Mouse (Mus musculus) thymus, postnatal 4 days (tissue): ENCODE data around the gene Tnfrsf18.

Experiments
- DNase-seq: peaks from one replicate; pipeline ENCODE4 v3.0.0; 2021

The Tnfrsf18 gene

DNA sequence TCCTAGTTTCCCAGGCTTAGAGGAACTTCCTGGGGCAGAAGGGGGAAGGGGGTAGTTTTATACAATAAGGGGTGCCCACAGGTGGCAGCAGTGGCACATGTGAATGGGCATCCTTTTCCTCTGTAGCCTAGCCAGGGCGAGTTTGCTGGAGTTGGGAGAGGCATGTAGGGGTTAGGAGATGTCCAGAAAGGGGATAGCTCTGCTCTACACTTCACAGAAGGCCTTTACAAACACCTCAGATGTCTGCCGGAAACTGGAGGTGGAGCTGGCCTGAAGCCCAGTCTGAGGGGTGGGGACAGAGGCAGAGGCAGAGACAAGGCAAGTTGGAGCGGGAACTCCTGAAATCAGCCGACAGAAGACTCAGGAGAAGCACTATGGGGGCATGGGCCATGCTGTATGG lies at the start of gene Tnfrsf18:
Gene Tnfrsf18 (plus strand): TSS at position 152 of the 400 bp plus-strand sequence.
- DNase-seq = peak; percentile 78

DNA sequence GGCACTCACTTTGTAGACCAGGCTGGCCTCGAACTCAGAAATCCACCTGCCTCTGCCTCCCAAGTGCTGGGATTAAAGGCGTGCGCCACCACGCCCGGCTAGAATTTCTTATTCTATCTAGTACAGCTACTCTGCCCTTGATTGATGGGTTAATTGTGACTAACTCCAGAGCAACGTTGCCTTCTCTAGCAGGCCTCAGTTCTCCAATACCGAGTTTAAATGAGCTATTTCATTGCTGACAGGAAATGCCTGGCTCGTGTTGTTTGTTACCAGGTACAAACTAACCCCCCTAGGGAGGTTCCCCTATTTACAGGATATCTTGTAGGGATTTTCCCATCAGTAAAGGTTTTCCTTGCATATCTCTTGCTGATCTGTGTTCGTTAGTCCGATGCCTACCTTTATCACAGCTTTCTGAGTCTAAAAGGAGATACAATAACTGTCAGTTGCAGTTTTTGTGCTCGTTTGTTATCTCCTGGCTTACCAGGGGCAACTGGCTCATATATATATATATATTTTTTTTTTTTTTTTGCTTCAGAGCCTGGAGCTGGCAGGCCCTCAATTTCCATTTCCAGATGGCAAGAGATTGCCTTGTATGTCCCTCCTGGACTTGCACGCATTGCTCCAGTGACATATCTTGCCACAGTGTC lies 44.4 kb upstream of the Tnfrsf18 start:
- DNase-seq = no peak

DNA sequence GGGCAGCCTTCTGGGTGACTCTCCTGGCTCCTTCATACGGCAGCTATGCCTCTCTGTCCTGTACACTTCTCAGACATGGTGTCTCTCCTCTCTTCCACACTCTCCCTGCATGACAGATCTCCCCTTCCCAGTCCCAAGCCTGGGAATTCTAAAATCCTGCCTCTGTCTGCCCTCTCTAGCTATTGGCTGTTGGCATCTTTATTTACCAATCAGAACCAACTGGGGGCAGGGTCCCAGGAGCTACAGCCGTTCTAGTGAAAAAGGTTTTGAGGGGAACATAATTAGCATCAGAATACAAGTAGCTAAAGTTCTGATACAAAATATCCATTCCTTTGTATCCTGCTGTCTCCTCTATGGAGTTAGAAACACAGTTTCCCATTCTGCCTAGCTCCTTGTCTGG lies 42.2 kb upstream of the Tnfrsf18 start:
- no peak for DNase-seq

DNA sequence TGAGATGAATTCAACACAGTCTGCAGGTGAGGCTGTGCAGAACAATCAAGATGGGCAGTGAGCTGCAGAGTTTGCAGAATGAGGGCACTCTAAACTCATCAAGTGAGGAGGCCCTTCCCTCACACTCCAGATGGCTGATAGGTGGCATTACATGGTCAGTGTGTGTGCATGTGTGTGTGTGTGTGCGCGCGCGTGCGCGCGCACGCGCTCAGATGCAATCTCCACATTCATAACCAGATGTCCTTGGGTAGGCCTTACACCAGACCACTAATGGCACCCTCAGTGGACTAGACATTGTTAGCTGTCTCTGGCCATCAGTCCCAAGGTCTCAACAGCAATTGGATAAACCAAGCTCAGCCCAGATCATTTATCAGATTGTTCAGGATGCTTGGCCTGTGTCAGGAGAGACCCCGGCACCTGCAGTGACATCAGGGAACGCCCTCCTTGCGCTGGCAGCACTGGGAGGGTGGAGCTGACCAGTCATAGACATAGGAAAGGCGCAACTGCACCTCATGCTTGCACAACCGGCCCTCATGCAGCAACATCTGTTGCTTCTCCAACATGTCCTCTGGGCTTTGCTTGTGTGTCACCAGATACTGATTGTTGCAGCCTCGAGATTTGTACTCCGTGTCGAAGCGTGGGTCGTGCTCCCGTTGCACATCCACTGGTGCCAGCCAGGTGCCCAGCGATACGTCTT lies 34.6 kb upstream of the Tnfrsf18 start:
- DNase-seq = no peak

DNA sequence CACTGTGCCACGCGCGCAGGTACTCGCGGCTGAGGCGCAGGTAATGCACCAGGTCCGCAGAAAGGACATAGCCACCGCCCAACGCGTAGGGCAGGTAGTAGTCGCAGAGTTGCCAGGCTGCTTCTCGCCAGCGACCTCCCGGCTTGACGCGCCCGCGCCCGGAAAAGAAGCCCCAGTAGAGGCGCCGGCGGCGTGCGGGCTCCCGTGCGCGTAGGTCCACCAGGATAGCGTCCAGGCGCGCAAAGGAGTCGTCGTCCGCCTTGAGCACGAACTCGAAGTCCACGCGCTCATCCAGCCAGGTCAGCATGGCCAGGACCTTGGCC lies 34.1 kb upstream of the Tnfrsf18 start:
- peak; percentile 69 for DNase-seq

DNA sequence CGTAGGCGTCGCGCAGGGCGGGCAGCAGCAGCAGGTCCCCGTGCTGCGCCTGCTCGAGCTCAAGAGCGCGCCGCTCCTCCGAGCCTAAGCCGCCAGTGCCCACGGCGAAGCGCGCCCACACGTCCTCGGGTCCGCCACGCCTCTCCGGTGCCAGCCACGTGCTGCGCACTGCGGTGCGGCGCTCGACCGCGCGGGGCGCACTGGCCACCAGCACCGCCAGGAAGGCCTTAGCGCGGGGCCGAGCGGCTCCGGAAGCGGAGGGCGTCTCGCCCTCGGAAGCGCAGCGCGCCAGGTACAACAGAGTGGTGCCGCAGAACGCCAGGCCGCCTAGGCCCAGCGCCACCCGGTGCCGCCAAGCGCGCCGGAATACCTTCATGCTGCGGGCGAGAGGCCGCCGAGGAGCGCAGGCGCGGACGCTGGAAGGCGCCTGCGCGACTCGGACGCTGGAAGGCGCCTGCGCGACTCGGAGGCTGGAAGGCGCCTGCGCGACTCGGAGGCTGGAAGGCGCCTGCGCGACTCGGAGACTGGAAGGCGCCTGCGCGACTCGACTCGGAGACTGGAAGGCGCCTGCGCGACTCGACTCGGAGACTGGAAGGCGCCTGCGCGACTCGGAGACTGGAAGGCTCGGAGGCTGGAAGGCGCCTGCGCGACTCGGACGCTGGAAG lies 33.6 kb upstream of the Tnfrsf18 start, which contains the start of the genes B3galt6 and Sdf4:
Gene B3galt6 (minus strand): TSS at position 409 of the 665 bp plus-strand sequence.
Gene Sdf4 (plus strand): TSS at position 632 of the 665 bp plus-strand sequence.
- DNase-seq = peak; percentile 90

DNA sequence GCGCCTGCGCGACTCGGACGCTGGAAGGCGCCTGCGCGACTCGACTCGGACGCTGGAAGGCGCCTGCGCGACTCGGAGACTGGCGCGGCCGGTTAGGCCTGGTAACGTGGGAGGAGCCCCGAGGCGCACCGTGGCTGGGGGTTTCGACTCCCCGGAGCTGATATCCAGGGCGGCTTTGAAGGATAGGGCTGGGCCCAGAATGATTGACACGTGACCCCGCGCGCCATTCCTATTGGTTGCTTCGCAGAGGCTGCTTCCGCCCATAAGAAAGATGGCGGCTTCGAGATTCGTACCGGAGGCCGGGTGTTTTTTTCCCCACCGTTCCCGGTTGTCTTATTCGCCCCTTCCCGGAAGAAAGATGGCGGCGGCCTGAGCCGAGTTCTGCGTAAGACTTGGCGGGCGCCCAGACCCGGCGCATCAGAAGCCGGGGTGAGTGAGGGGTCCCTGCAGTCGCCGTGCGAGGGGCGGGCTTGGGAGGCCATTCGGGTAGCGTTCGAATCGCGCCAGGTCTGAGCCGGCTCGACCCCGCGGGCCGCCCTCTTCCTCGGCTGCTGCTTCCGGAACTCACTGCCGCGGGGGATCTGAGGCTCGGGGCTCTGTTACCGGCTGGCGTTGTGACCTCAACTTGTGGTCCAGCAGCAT lies 32.9 kb upstream of the Tnfrsf18 start:
- peak; percentile 98 for DNase-seq

DNA sequence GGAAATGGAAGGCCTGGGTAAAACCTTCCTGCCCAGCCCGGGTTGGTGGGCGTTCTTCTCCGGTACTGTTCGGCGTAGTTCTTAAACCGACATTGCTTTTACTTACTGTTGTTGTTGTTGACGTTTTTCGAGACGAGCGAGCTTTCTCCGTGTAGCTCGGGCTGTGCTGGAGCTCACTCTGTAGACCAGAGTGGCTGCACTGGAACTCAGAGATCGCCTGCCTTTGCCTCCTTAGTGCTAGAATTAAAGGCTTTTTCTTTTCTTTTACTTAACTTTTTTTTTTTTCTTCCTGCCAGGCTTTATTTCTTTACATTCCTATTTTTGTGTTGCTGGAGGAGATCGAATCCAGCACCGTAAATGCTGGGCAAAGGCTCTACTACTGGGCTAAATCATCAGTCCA lies 32.4 kb upstream of the Tnfrsf18 start:
- DNase-seq = no peak

DNA sequence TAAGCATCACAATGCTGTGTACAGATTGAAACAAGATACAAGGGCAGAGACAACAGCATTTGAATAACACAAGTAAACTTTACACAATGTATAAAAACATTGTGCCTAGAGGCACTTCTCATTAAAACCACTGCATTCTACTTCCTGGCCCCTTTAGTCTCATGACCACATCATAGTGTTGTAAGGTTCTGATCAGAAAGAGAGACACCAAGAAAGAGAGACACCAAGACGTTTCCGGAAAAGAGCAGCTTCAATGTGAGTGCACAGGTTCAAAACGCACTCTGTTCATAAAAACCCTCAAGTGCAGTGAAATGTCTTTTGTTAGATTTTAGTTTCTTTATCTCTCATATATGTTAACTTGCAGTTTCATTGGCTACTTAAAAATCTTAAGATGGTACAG lies 21.9 kb upstream of the Tnfrsf18 start:
- DNase-seq = no peak

DNA sequence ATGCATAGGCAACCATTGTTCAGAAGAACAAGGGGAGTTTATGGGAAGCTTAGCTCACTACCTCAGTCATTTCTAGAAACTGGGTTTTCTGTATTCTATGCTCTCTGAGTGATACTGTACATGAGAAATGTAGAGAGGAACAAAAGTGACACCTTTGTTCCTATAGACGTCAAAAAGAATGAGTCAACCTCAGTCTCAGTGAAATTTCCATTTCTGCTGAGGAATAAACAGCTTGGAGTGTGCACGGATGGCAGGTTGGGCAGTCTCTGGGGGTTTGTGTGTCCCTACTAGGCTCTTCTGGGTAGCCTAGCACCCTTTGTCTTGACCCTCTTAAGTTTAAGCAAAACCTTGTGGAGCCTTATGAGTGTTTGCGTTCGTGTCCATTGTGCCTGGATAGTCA lies 17.6 kb upstream of the Tnfrsf18 start:
- no peak for DNase-seq

DNA sequence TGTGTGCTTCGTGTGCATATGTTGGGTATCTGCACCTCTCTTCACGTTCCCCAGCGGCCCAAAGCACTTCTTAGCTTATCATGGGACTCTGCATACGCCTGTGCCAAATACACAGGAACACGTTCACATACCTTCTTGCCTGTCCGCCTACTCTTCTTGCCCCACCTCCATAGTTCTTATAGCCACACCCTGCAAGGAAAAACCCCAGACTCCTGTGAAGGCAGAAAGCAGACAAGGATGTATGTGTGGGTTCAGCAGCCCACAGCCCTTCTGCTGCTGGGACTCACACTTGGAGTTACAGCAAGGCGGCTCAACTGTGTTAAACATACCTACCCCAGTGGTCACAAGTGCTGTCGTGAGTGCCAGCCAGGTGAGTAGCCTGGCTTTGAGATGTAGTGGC lies 12.3 kb upstream of the Tnfrsf18 start, which contains the start of gene Tnfrsf4:
Gene Tnfrsf4 (plus strand): TSS at position 207 of the 400 bp plus-strand sequence.
- DNase-seq = no peak

DNA sequence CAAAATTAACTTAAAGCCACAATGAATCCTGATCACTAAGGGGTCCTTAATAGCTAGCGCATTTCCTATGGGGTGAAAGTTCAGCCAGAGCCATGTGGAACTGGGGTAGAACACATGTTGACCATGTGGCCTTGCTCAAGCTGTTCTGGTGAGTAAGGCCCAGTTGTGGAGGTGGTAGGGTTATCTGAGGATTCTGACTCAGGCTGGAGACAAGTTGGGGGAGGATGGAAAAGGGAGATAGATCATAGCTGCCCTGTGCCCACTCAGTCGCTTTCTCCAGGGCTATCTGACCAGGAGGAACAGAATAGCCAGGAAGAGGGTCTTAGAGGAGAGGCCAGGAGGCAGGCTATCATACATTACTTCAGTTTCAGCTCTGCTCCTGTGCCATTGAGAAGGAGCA lies 11.5 kb upstream of the Tnfrsf18 start:
- no peak for DNase-seq

DNA sequence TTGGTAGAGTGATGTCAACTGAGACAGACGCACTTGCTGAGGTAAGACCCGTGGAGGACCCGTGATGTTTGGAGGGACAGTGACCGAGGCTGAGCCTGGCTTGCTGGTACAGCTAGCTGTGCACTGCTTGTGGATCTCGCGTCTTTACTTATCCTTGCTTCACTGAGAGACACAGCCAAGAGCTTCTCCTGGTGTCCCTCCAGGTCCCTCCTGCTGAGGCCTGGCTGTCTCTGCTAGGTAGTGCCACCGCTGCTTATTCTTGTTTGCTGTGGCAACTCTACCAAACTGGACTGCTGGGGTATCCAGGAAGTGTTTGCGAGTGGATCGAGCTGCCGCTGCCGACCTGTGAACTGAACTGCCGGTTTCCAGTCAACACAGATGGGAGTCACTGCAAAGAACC lies 6.2 kb upstream of the Tnfrsf18 start:
- DNase-seq = no peak

DNA sequence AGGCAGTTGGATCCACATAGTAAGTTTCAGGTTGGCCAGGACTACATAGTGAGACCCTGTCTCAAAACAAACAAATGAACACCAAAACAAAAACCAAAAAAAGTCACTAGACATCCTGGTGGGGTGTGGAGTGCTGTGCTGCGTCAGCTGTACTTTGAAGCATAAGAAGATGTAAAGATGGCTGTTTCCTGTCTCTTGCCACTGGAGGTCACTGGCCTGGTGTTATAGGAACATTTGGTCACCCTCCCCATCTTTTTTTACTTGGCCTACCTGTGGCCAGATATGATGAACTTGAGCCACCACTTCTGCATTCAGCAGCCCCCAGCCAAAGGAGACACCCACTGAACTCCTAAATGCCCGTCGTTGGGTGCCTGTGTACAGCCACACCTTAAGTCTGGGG lies 4.6 kb upstream of the Tnfrsf18 start:
- DNase-seq = no peak

DNA sequence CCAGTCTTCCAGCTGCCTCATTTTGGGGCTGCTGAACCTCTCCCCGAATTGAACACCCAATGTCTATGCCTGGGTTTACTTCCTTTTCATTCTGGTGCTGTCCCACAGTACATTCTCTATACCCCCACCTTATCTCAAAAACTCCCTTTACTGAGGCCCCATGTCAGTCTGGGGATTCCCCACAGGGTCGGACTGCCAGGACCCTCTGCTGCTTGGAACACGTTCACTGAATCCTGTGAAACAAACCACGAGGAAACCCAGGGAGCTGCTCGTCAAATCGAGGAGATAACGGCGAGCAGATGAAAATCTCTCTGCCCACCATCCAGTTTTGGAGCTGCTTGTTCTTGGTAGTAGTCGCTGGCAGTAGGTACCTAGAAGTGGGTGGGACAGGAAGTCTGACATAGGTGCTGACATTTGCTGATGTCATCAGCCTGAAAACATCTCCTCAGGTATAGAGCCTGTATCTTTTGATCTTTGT lies 4.0 kb upstream of the Tnfrsf18 start:
- peak; percentile 31 for DNase-seq

DNA sequence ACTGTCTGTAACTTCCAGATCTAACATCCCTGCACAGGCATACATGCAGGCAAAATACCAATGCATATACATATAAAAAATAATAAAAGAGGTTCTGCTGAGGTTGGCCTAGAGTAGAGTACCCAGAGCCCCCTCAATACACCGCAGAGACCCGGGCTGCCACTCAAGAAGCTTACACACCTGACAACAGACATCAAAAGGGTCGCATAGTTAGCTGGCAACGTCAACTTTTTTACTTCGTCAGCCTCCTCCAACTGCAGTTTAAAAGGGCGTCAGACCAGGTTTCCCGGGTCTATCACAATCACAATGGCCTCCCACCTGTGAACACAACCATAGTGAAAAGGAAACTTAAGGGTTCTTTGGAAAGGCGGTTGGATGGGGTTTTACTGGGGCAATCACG lies 2.4 kb upstream of the Tnfrsf18 start:
- DNase-seq = peak; percentile 55

DNA sequence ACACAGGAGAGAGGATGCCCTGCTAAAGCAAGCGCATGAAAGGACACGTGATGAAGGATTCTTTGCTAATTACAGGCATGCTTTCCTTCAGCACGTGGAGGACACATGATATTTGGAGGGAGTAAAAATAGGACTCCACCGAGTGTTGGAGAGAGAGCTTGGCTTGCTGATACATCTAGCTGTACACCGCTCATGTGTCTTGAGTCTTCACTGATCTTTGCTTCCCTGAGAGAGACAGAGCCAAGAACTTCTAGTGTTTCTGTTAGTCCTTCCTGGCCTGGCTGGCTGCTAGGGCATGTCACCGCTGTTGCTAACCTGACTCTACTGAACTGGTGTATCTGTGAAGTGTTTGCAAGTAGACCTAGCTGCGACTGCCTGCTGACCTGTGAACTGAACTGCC lies 1.8 kb upstream of the Tnfrsf18 start:
- no peak for DNase-seq

DNA sequence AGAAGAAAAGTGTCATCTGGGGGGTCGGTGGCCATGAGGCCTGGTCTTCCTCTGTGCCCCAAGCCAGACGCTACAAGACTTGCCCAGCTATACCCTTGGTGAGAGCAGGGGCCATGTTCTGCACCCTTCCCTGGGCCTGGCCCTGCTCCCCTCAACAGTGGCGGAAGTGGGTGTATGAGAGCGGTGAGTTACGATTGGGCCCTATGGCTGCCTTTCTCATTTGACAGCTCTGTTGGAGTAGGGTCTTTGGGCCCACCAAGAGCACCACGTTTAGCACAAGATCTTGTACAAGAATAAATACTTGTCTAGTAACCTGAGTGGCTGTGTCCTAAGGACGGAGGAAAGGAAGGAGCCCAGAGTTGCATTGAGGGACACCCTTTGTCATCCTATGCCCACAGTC lies 2.6 kb downstream of the Tnfrsf18 start:
- DNase-seq = no peak

DNA sequence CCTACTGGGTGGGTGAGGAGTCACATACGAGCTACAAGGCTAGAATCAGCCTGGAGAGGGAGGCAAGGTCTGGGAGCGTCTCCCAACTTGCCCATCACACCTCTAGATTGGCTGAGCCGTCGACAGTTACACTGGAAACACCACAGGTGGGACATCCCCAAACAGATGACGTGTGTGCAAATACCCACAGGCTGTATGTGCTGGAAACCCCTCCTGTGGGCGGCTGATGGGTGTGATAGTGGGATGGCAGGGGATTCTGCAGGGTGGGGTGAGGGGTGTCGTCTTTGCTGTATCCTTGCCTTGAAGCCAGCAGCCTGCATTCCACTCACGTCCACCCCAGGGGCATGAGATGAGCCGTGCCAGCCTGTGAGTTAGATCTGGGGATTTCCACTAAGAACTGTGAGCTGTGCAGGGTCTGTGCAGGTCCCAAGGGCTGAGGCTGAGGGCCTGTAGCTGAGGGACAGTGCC lies 4.7 kb downstream of the Tnfrsf18 start:
- DNase-seq = peak; percentile 34

DNA sequence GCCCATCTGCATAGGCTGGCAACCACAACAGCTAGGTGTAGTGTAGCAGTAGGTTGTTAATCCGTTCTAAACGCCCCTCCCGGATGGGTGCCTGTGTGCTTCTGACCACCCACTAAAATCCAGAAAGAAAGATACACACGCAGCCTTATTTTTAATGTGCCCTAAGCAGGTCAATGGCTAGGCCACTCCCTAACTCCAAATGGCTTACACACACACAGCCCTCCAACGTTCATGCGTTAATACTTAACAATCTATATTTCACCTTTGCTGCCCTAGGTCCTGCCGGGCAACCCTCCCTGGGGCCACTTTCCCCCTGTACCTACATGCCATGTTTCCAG lies 5.3 kb downstream of the Tnfrsf18 start:
- no peak for DNase-seq

DNA sequence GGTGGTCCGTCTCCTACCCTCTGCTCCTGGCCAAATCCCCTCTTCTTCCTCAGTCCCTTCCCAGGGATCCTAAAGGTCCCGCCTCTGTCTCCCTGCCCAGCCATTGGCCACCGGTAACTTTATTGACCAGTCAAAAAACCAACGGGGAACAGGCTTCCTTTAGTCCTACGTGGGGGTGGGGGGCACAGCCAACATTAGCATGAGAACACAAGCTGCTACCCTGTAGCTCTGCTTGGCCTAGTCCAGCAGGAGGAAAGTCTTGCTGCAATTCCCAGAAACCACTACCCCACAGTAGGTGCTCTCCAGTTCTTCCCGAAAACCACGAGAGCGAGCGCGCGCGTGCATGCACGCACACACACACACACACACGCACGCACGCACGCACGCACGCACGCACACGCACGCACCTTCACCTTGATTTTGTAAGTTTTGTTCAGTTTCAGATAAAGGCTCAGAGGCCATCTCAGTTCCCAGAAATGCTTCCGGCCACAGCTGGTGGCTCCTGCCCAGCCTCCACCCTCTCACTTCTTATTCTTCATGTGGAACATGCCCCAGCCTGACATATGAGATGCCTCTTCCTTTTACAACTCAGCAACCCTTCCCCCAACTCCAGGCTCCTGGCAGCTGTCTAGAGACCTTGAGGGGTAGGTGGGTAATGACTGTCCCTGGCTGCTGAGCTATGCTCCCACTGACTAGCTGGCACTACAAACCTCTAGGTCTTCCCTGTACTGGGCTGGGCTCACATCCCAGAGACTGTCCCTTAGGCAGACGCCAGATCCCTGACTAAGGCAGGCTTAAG lies 5.8 kb downstream of the Tnfrsf18 start:
- peak; percentile 70 for DNase-seq

DNA sequence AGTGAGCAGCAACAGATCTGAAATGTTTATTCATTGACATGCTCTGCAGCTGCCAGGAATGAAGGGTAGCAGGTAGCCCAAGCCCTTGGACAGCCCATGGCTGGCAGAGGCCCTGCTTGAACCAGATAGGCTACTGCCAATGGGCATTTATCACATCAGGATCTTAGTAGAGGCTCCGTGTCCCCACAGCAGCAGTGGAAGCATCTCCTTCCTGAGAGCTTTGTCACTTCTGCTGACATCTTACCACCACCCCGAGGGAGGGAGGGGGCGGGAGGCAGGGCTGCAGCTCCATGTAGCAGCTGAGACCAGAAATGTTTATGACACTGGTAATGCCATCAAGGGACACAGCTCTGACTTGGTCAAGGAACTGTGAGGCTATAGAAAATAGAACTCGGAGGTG lies 6.9 kb downstream of the Tnfrsf18 start:
- DNase-seq = peak; percentile 68
